Mouse (Mus musculus) kidney, embryonic 16.5 days (tissue): Measurements from ENCODE around the gene Cnnm2. TPM values are rescaled to one million over a fixed set of nuclear protein-coding genes. Genes with fewer than 3 reads are reported as not detected.

Experiments used
- ATAC-seq: fragments of 200-750 bp; cut with Nextera tagmentation; 2 replicates; pipeline ENCODE4 v1.8.0; 2017; ENCODE audit warnings: moderate TSS enrichment; ENCODE audit not compliant: low FRiP score, low TSS enrichment
- H3K27ac ChIP-seq: fragments of 300-500 bp; sonication (generic); 2 replicates; pipeline ENCODE4 v1.5.1; 2014; ENCODE audit warnings: low read length
- H3K27me3 ChIP-seq: fragments of 300-500 bp; sonication (generic); 2 replicates; pipeline ENCODE4 v1.6.1; 2014; ENCODE audit warnings: low read length, control low read depth, mixed read lengths; ENCODE audit not compliant: insufficient read depth
- H3K36me3 ChIP-seq: fragments of 300-500 bp; sonication (generic); 2 replicates; pipeline ENCODE4 v1.6.1; 2014; ENCODE audit warnings: low read length, control low read depth, mixed read lengths; ENCODE audit not compliant: insufficient read depth
- H3K4me1 ChIP-seq: fragments of 300-500 bp; sonication (generic); 2 replicates; pipeline ENCODE4 v1.6.1; 2014; ENCODE audit warnings: low read length, control low read depth, mixed read lengths; ENCODE audit not compliant: insufficient read depth
- H3K4me2 ChIP-seq: fragments of 300-500 bp; sonication (generic); replicated peaks from 2 replicates; pipeline ENCODE4 v1.6.1; 2014; ENCODE audit warnings: low read depth, low read length
- H3K4me3 ChIP-seq: fragments of 300-500 bp; sonication (generic); 2 replicates; pipeline ENCODE4 v1.5.1; 2014; ENCODE audit warnings: mild to moderate bottlenecking, low read length
- H3K9ac ChIP-seq: fragments of 300-500 bp; sonication (generic); replicated peaks from 2 replicates; pipeline ENCODE4 v1.6.1; 2014; ENCODE audit warnings: low read length
- H3K9me3 ChIP-seq: fragments of 300-500 bp; sonication (generic); 2 replicates; pipeline ENCODE4 v1.6.1; 2016; ENCODE audit warnings: low read length, control low read depth
- WGBS: fragments of 180-500 bp; shearing (Covaris S2); extraction: QIAGEN DNeasy Blood & Tissue Kit; methylation state at CpG from one replicate; pipeline ENCODE4 v1.1.7; 2014; 5-methylcytosine and 5-hydroxymethylcytosine counted together
- polyA plus RNA-seq: library from polyadenylated mRNA; unstranded; fragments of >200 nt; fragmentation: Nextera tagmentation; extraction: Ambion mirVana; gene quantifications from 2 replicates; pipeline ENCODE4 v1.2.1, GENCODE M21; 2015

Gene Cnnm2
- polyA plus RNA-seq, 1 experiment from 2014 or later = 7.3 TPM

DNA sequence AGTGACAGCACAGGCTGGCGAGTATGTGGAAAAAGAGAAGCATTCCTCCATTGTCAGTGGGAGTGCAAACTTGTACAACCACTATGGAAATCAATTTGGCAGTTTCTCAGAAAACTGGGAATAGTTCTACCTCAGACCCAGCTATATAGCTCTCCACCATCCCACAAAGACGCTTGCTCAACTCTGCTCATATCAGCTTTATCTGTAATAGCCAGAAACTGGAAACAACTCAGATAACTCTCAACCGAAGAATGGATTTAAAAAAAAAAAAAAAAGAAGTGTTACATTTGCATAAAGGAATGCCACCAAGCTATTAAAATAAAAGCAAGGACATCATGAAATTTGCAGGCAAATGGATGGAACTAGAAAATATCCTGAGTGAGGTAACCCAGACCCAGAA lies 150.1 kb downstream of the Cnnm2 start:
- Histone ChIP-seq H3K4me1 (peaks cover 15% of the 10 kb centered on the region), H3K27ac (no peak overlapping the region), H3K36me3 (no peaks in the 10 kb centered on the region), H3K27me3 (no peaks in the 10 kb centered on the region), H3K9me3 (no peaks in the 10 kb centered on the region), H3K4me3 (no peak overlapping the region), H3K4me2 (no peak overlapping the region), H3K9ac (no peak overlapping the region)
- no peak for ATAC-seq
- WGBS = 79% methylated on average over 3 of the region's 3 CpGs

DNA sequence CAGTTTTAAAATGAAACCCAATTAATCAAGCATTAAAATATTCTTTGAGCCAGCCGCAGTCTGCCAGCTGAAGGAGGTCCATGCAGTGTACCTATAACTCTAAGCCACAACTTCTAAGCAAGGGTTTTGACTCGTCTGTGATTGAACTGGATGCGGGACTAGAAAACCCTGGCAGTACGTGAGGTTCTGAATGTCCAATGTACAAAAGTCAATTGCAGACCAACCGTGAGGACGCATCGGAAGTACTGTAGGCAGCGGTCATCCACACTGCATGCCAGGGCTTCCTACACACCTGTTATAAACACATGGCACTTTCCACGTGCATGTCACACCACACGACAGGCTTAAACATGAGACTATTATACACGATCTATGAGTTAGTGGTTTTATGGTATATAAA lies 152.2 kb downstream of the Cnnm2 start:
- 93% methylated on average over 11 of the region's 11 CpGs for WGBS
- peaks cover 15% of the 10 kb centered on the region for H3K4me1 ChIP-seq
- ATAC-seq = no peak
- H3K27ac ChIP-seq = no peak overlapping the region
- no peak overlapping the region for H3K9ac ChIP-seq
- no peaks in the 10 kb centered on the region for H3K36me3 ChIP-seq
- no peaks in the 10 kb centered on the region for H3K27me3 ChIP-seq
- H3K4me2 ChIP-seq = no peak overlapping the region
- H3K4me3 ChIP-seq = no peak overlapping the region
- no peaks in the 10 kb centered on the region for H3K9me3 ChIP-seq

- Histone ChIP-seq H3K9me3 (no peaks in the 10 kb centered on the region), H3K9ac (no peak overlapping the region), H3K36me3 (no peaks in the 10 kb centered on the region), H3K4me1 (peaks cover 6% of the 10 kb centered on the region; the same call in 1 of the 2 replicates), H3K4me3 (no peak overlapping the region), H3K4me2 (no peak overlapping the region), H3K27me3 (no peaks in the 10 kb centered on the region), H3K27ac (no peak overlapping the region)
- WGBS = 65% methylated on average over 9 of the region's 9 CpGs
- no peak for ATAC-seq
Measured at GRCm38 (mm10) chr19:46915406-46916080, 154.1 kb downstream of the Cnnm2 start.

- Histone ChIP-seq H3K27ac (no peak overlapping the region), H3K27me3 (no peaks in the 10 kb centered on the region), H3K36me3 (no peaks in the 10 kb centered on the region), H3K4me2 (no peak overlapping the region), H3K9me3 (no peaks in the 10 kb centered on the region), H3K4me3 (no peak overlapping the region), H3K4me1 (no peaks in the 10 kb centered on the region; the same call in 1 of the 2 replicates), H3K9ac (no peak overlapping the region)
- ATAC-seq = no peak
- 82% methylated on average over 6 of the region's 6 CpGs for WGBS
Measured at GRCm38 (mm10) chr19:46920571-46920970, 159.2 kb downstream of the Cnnm2 start.

GRCm38 (mm10) chr19:46926357-46926756 lies 165.0 kb downstream of the Cnnm2 start:
- Histone ChIP-seq H3K9ac (no peak overlapping the region), H3K9me3 (no peaks in the 10 kb centered on the region), H3K27me3 (no peaks in the 10 kb centered on the region), H3K36me3 (no peaks in the 10 kb centered on the region), H3K27ac (peak overlapping the region; percentile 25; the same call in 1 of the 2 replicates), H3K4me2 (no peak overlapping the region), H3K4me1 (peaks cover 15% of the 10 kb centered on the region), H3K4me3 (no peak overlapping the region)
- 31% methylated on average over 4 of the region's 4 CpGs for WGBS
- ATAC-seq = peak; percentile 31; the same call in 1 of the 2 replicates

DNA sequence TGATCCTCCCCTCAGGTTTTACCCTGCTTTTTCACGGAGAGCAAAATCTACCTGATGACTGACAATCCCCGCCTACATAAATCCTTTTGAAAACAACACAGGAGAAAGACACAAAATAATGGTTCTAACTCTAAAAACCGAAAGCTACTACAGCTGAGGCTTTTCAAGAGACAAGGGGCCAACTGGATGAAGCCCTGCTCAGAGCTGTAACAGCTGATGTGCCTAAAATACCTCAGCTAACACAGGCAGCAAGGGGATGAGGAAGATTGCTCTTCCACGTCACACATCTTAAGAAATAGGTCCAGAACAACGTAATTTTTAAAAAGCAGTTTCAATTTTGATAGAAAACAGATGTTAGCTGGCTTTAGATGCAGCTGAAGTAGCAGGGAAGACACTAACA lies 165.6 kb downstream of the Cnnm2 start:
- no peak for ATAC-seq
- Histone ChIP-seq H3K27ac (peak overlapping the region; percentile 29; the same call in 1 of the 2 replicates), H3K27me3 (no peaks in the 10 kb centered on the region), H3K4me3 (no peak overlapping the region), H3K4me1 (peaks cover 15% of the 10 kb centered on the region), H3K36me3 (no peaks in the 10 kb centered on the region), H3K9ac (no peak overlapping the region), H3K9me3 (no peaks in the 10 kb centered on the region), H3K4me2 (no peak overlapping the region)
- 46% methylated on average over 5 of the region's 5 CpGs for WGBS

GRCm38 (mm10) chr19:46928136-46928535 lies 166.7 kb downstream of the Cnnm2 start:
- H3K9ac ChIP-seq = no peak overlapping the region
- no peak overlapping the region for H3K4me2 ChIP-seq
- no peak overlapping the region for H3K27ac ChIP-seq
- WGBS = 56% methylated on average over 4 of the region's 4 CpGs
- no peaks in the 10 kb centered on the region for H3K36me3 ChIP-seq
- H3K4me1 ChIP-seq = peaks cover 15% of the 10 kb centered on the region
- H3K4me3 ChIP-seq = no peak overlapping the region
- H3K9me3 ChIP-seq = no peaks in the 10 kb centered on the region
- H3K27me3 ChIP-seq = no peaks in the 10 kb centered on the region
- ATAC-seq = no peak

- H3K27ac ChIP-seq = peak overlapping the region; percentile 52; the same call in 1 of the 2 replicates
- WGBS = 16% methylated on average over 6 of the region's 6 CpGs
Measured at GRCm38 (mm10) chr19:46929044-46929587, 167.7 kb downstream of the Cnnm2 start.

More at GRCm38 (mm10) chr19:46929044-46929587, 167.7 kb downstream of the Cnnm2 start:
- Histone ChIP-seq H3K9me3 (no peaks in the 10 kb centered on the region), H3K9ac (no peak overlapping the region), H3K27me3 (no peaks in the 10 kb centered on the region), H3K4me2 (no peak overlapping the region), H3K4me1 (peaks cover 15% of the 10 kb centered on the region), H3K36me3 (no peaks in the 10 kb centered on the region), H3K4me3 (no peak overlapping the region)
- ATAC-seq = 0 out of 2 replicates have a peak, but pooled peaks have one; percentile 27
